Mouse (Mus musculus) CD8-positive naive resting alpha-beta T cell, adult 2 months (primary cell): Measurements from ENCODE around the gene Dlg1.
A peak's percentile ranks its signal among the peaks of the same experiment; 100 is the strongest.
"Not testable (repeated sequence)": the region's sequence is repeated elsewhere in the genome, so short reads cannot be mapped to it uniquely, and the experiment has no call there.

Experiments used
- DNase-seq, 2 experiments: peaks; one replicate each; pipeline ENCODE4 v3.0.0; 2022; ENCODE audit warnings: low read depth in 2 of 2, low spot score in 2 of 2

Dlg1 gene

GRCm38 (mm10) chr16:31730971-31731370 is 67.7 kb downstream of the Dlg1 start:
- DNase-seq = not testable (repeated sequence)

- no peak for DNase-seq
Measured at GRCm38 (mm10) chr16:31737081-31737480, 73.8 kb downstream of the Dlg1 start.

- no peak for DNase-seq
Measured at GRCm38 (mm10) chr16:31737761-31738160, 74.5 kb downstream of the Dlg1 start.

DNA sequence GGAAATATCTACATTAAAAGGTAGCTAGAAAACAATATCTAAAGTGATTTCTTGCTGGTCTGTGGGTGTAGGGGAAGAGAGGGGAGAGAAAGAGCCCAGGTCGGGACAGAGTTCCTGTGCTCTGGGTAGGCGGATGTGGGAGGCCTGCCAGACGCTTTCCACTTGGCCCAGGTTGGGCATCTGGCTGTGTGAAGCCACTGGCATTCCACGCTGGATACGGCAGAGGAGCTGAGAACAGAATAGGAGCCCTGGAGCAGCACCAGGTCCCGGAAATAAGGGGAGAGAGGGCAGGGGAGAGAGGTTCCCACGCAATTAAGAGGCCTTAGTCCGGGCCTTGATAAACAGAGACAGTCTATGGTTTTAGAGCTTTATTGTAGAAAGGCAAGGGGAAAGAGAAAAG is 77.0 kb downstream of the Dlg1 start:
- no peak for DNase-seq

GRCm38 (mm10) chr16:31740704-31741103 is 77.5 kb downstream of the Dlg1 start:
- DNase-seq = no peak

GRCm38 (mm10) chr16:31750526-31750925 is 87.3 kb downstream of the Dlg1 start:
- DNase-seq = peak in 1 of 2 experiments; percentile 18

- DNase-seq = no peak
Measured at GRCm38 (mm10) chr16:31754172-31755025, 91.2 kb downstream of the Dlg1 start.

- no peak for DNase-seq
Measured at GRCm38 (mm10) chr16:31755053-31755452, 91.8 kb downstream of the Dlg1 start.

DNA sequence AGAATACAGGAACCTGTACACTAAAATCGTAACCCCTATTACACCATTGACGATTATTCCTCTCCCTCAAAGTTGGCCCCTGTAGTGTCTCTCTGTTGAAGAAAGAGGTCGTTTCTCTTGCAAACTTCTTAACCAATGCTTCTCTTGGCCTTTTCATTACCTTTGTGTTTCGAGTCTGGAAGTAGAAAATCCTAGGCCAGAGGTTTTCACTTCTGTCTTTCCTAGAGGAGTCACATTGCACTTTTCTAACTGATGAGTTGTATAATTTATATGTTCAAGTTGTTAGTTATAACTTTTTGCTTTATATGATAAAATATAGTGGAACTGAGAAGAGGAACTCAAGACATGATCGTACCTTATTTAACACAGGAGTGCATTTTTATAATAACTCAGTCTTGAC is 93.2 kb downstream of the Dlg1 start:
- no peak for DNase-seq

- DNase-seq = no peak
Measured at GRCm38 (mm10) chr16:31757606-31758005, 94.4 kb downstream of the Dlg1 start.

GRCm38 (mm10) chr16:31759416-31759815 is 96.2 kb downstream of the Dlg1 start:
- no peak for DNase-seq

DNA sequence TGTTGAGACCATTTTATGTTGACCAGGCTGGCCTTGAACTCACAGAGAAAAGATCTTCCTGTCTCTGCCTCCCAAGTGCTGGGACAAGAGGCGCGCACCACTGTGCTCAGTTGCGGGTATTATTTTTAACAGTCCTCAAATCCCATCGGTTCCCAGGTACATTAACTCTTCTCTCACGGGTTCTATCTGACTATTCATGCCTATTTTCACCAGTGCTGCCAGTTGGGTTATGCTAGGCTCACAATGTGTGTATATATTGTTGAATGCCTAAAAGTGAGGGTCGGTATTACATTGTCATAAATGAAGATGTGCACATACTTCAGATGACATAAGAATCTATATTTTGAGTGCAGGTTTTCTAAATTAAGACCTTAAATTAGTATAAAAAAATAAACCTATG is 103.1 kb downstream of the Dlg1 start:
- no peak for DNase-seq

DNA sequence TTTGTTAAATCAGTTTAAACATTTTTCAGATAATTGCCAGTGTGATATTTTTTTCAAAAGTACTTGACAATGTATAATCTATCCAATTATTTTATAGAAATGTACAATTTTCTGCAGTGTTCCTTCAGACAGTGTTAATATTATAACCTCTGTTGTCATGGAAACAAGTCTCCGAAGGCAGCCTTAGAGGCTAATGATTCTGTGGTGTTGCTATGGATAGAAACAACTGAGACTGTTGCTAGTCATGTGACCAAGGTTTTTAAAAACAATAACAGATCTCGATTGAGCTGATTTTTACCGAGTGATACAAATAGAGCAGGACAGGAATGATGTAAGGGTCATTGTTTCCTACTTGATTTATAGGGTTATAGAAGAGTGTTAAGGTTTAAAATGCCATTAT is 103.5 kb downstream of the Dlg1 start:
- no peak for DNase-seq

- DNase-seq = no peak
Measured at GRCm38 (mm10) chr16:31775924-31776323, 112.7 kb downstream of the Dlg1 start.

- DNase-seq = no peak
Measured at GRCm38 (mm10) chr16:31781015-31781414, 117.8 kb downstream of the Dlg1 start.

- DNase-seq = no peak
Measured at GRCm38 (mm10) chr16:31790056-31790455, 126.8 kb downstream of the Dlg1 start.

- DNase-seq = no peak
Measured at GRCm38 (mm10) chr16:31803644-31804043, 140.4 kb downstream of the Dlg1 start.

DNA sequence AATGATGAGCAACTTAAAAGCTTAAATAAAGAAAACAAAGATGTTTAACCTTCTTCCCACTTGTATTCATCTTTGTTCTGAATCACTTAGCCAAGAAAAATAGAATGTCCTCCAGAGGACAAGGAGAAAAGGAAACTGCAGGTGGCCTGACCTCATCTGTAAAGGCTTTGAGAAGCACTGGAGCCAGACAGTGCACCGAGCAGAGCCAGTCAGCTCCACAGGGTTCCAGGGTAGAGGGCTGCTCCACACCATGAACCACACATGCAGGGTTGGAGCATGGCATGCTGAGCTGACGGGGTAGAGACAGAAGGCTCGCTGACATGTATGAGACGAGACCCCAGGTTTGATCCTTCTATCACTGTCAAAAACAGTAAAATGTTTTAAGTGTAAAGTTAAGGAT is 162.8 kb downstream of the Dlg1 start:
- DNase-seq = no peak

- no peak for DNase-seq
Measured at GRCm38 (mm10) chr16:31830726-31831125, 167.5 kb downstream of the Dlg1 start.

DNA sequence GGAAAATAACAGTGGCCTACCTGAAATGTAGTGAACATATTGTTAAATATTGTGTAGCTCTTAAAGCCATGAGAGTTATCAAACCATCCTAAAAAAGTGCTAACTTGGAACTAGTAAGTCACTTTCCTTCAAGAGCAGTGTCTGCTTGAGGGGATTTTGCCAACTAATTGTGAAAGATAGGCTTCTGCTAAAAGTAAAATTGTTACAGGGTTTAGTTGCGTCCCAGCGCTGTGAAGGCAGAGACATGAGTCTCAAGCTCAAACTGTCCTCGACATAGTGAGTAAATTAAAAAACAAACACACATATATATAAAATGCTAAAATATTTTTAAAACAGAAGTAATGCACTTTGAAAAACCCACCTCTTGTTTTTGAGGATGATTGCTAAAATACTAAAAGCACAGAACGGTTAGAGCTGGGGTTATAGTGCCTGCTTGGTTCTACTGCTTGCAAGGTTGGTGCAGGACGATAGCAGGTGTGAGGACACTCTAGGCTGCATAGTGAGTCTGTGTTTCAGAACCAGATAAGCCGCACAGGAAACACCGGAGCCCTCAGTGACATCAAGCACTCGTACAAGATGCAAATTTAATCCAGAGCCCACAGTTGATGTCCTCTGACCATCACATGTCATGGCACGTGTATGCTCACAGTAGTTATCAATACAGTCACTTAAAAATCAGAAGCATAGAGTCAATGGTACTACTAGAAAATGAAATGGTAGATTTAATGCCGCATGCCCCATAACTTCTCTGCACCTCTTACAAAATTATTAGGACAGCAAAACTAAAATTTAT is 169.6 kb downstream of the Dlg1 start:
- no peak for DNase-seq

GRCm38 (mm10) chr16:31834011-31834584 is 170.9 kb downstream of the Dlg1 start:
- no peak for DNase-seq
